Mouse (Mus musculus): ENCODE measurements around the gene Cyp4f15. TPM values are rescaled to one million over a fixed set of nuclear protein-coding genes. Genes with fewer than 3 reads are reported as not detected.

Cyp4f15 gene
- polyA plus RNA-seq, 1 experiment, result 0.58 TPM

DNA sequence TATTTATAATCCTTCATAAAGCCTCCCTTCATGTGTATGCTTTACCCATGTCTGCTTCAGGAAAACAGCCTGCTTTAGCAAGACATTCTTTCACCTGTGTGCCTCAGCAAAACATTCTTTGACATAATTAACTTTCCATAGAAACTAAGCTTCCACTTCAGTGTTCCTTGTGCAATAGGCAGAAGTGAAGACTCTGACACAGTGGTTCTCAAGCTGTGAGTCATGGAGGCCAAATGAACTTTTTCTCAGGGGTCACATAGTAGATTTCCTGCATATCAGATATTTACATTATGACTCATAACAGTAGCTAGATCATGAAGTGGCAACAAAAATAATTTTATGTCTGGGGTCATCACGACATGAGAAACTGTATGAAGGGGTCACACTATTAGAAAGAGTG is 53.0 kb downstream of the Cyp4f15 start:
- H3K27me3 ChIP-seq (ENCODE audit: control insufficient read depth, insufficient read depth, low read length, poor library complexity, severe bottlenecking), result no peaks in the 10 kb centered on the region
- no peak for TF ChIP-seq EP300 (IDR thresholded peaks at IDR 0.05; ENCODE audit: insufficient read depth, low read depth, low read length)
- H3K4me3 ChIP-seq (ENCODE audit: low read depth, low read length), result no peak overlapping the region
- no peak overlapping the region for H3K9ac ChIP-seq (ENCODE audit: low read depth, poor library complexity, severe bottlenecking)
- peaks cover 3% of the 10 kb centered on the region for H3K9me3 ChIP-seq (replicated peaks; ENCODE audit: control insufficient read depth, insufficient read depth, low read length, poor library complexity, severe bottlenecking)
- H3K36me3 ChIP-seq (ENCODE audit: control insufficient read depth, insufficient read depth, low read length, poor library complexity, severe bottlenecking), result no peaks in the 10 kb centered on the region
- H3K27ac ChIP-seq (ENCODE audit: insufficient read depth, low read length), result no peak overlapping the region
- H3K4me1 ChIP-seq (ENCODE audit: control insufficient read depth, insufficient read depth, low read length), result peaks cover 1% of the 10 kb centered on the region

DNA sequence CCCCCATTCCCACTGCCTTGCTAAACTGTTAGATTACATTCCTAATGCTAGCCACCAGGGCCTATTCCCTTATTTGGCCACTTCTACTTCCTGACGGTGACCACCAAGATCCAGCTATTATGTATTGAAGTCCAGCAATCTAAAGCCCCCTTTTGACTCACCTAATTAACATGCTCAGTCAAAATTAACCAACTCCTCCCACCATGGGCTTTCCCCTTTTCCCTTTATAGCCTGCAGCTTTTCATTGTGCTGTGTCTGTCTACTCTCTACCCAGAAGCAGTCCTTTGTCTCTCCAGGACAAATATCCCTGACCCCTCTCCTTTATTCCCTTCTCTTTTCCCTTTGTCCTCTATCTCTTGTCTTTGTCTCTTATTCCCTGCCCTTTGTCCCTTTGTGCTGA is 55.6 kb downstream of the Cyp4f15 start:
- Histone ChIP-seq H3K4me1 (ENCODE audit: control insufficient read depth, insufficient read depth, low read length) (peaks cover 1% of the 10 kb centered on the region), H3K27me3 (ENCODE audit: control insufficient read depth, insufficient read depth, low read length, poor library complexity, severe bottlenecking) (no peaks in the 10 kb centered on the region), H3K9ac (ENCODE audit: low read depth, poor library complexity, severe bottlenecking) (no peak overlapping the region), H3K9me3 (replicated peaks; ENCODE audit: control insufficient read depth, insufficient read depth, low read length, poor library complexity, severe bottlenecking) (no peaks in the 10 kb centered on the region), H3K4me3 (ENCODE audit: low read depth, low read length) (no peak overlapping the region), H3K27ac (ENCODE audit: insufficient read depth, low read length) (no peak overlapping the region), H3K36me3 (ENCODE audit: control insufficient read depth, insufficient read depth, low read length, poor library complexity, severe bottlenecking) (no peaks in the 10 kb centered on the region)
- TF ChIP-seq EP300 (IDR thresholded peaks at IDR 0.05; ENCODE audit: insufficient read depth, low read depth, low read length), result no peak
- TF ChIP-seq CTCF (IDR thresholded peaks at IDR 0.05; ENCODE audit: low read depth, low read length), result no peak

DNA sequence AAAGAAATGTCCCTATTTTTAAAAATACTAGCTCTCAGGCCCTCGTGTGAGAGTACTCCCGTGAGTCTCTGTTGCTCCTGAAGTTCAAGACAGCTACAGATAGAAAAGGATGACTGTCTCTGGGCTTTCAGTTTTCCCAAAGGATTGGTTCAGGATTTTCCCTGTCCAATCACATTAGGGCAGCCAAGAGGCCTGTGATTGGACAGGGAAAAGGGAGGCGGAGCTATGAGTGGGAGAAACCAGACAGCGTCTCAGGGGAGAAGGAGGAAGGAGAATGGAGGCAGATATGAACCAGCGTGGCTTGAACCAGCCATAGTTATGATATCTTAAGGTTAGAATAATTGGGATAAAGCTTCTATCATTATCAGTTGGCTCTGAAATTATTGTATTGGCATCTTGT is 65.2 kb downstream of the Cyp4f15 start:
- Histone ChIP-seq H3K27ac (ENCODE audit: insufficient read depth, low read length) (no peak overlapping the region), H3K36me3 (ENCODE audit: control insufficient read depth, insufficient read depth, low read length, poor library complexity, severe bottlenecking) (no peaks in the 10 kb centered on the region), H3K9me3 (replicated peaks; ENCODE audit: control insufficient read depth, insufficient read depth, low read length, poor library complexity, severe bottlenecking) (no peaks in the 10 kb centered on the region), H3K9ac (ENCODE audit: low read depth, poor library complexity, severe bottlenecking) (no peak overlapping the region), H3K4me3 (ENCODE audit: low read depth, low read length) (0 out of 2 replicates have a peak overlapping the region, but pooled peaks have one; percentile 42), H3K4me1 (ENCODE audit: control insufficient read depth, insufficient read depth, low read length) (no peaks in the 10 kb centered on the region), H3K27me3 (ENCODE audit: control insufficient read depth, insufficient read depth, low read length, poor library complexity, severe bottlenecking) (no peaks in the 10 kb centered on the region)
- TF ChIP-seq CTCF (IDR thresholded peaks at IDR 0.05; ENCODE audit: low read depth, low read length) (no peak), POLR2A (IDR thresholded peaks at IDR 0.05; ENCODE audit: insufficient read depth, low read length) (no peak), EP300 (IDR thresholded peaks at IDR 0.05; ENCODE audit: insufficient read depth, low read depth, low read length) (no peak)

Other genes starting within 250 kb of the Cyp4f15 start
- 0.88 and 1.2 TPM in 2 replicates for gene Cyp4f39, start 232.9 kb upstream of the Cyp4f15 start, polyA plus RNA-seq (2011; ENCODE audit: insufficient read depth, insufficient read length, low read depth, missing spikeins)
- gene Cyp4f17, start 179.6 kb upstream of the Cyp4f15 start, polyA plus RNA-seq (2011; ENCODE audit: insufficient read depth, insufficient read length, low read depth, missing spikeins), result 10.4 and 11.5 TPM in 2 replicates
- 16.3 and 17.2 TPM in 2 replicates for gene Cyp4f16, start 149.1 kb upstream of the Cyp4f15 start, polyA plus RNA-seq (2011; ENCODE audit: insufficient read depth, insufficient read length, low read depth, missing spikeins)
- not detected in 2 replicates for gene Cyp4f37, start 64.3 kb upstream of the Cyp4f15 start, polyA plus RNA-seq (2011; ENCODE audit: insufficient read depth, insufficient read length, low read depth, missing spikeins)
- not detected in 2 replicates for gene Cyp4f40, start 26.7 kb upstream of the Cyp4f15 start, polyA plus RNA-seq (2011; ENCODE audit: insufficient read depth, insufficient read length, low read depth, missing spikeins)
- 43.8 and 54.5 TPM in 2 replicates for gene Zfp871, start 102.7 kb downstream of the Cyp4f15 start, polyA plus RNA-seq (2011; ENCODE audit: insufficient read depth, insufficient read length, low read depth, missing spikeins)
- 8.0 and 8.4 TPM in 2 replicates for gene Zfp811, start 124.3 kb downstream of the Cyp4f15 start, polyA plus RNA-seq (2011; ENCODE audit: insufficient read depth, insufficient read length, low read depth, missing spikeins)
- 25.5 and 27.1 TPM in 2 replicates for gene Zfp799, start 144.6 kb downstream of the Cyp4f15 start, polyA plus RNA-seq (2011; ENCODE audit: insufficient read depth, insufficient read length, low read depth, missing spikeins)
- 17.6 and 19.0 TPM in 2 replicates for gene Zfp870, start 206.0 kb downstream of the Cyp4f15 start, polyA plus RNA-seq (2011; ENCODE audit: insufficient read depth, insufficient read length, low read depth, missing spikeins)
- not detected in 2 replicates for gene Cyp4f14, start 231.7 kb downstream of the Cyp4f15 start, polyA plus RNA-seq (2011; ENCODE audit: insufficient read depth, insufficient read length, low read depth, missing spikeins)

Data from ES-Bruce4 (cell line).